Mouse (Mus musculus): ENCODE measurements around the gene Plxnb2. TPM values are rescaled to one million over a fixed set of nuclear protein-coding genes. Genes with fewer than 3 reads are reported as not detected.

The Plxnb2 gene
- polyA plus RNA-seq, 1 experiment from 2014 or later = 182 TPM

- peak overlapping the region; percentile 92 for H3K9ac ChIP-seq
- whole genome bisulfite sequencing = 78% methylated on average over 7 of the region's 7 CpGs
Observed at GRCm38 (mm10) chr15:89178260-89178860, 2.2 kb downstream of the Plxnb2 start.

GRCm38 (mm10) chr15:89177576-89178259, 2.9 kb downstream of the Plxnb2 start:
- Histone ChIP-seq H3K27ac (peak overlapping the region; percentile 64), H3K4me2 (replicated peaks) (peak overlapping the region; percentile 88), H3K9me3 (no peaks in the 10 kb centered on the region), H3K27me3 (no peaks in the 10 kb centered on the region), H3K9ac (no peak overlapping the region), H3K36me3 (no peaks in the 10 kb centered on the region), H3K4me1 (peaks cover 85% of the 10 kb centered on the region), H3K4me3 (no peak overlapping the region)
- no peak for ATAC-seq (ENCODE audit: insufficient number of reproducible peaks, insufficient read depth, low FRiP score, low TSS enrichment)
- 69% methylated on average over 4 of the region's 4 CpGs for WGBS

More at GRCm38 (mm10) chr15:89178260-89178860, 2.2 kb downstream of the Plxnb2 start:
- H3K27me3 ChIP-seq = no peaks in the 10 kb centered on the region
- peaks cover 78% of the 10 kb centered on the region for H3K4me1 ChIP-seq
- H3K4me3 ChIP-seq = peak overlapping the region; percentile 88
- H3K4me2 ChIP-seq (replicated peaks) = peak overlapping the region; percentile 88
- H3K9me3 ChIP-seq = no peaks in the 10 kb centered on the region
- no peaks in the 10 kb centered on the region for H3K36me3 ChIP-seq
- no peak for ATAC-seq (ENCODE audit: insufficient number of reproducible peaks, insufficient read depth, low FRiP score, low TSS enrichment)
- peak overlapping the region; percentile 94 for H3K27ac ChIP-seq

- Histone ChIP-seq H3K9me3 (no peaks in the 10 kb centered on the region), H3K4me1 (peaks cover 85% of the 10 kb centered on the region), H3K27ac (peak overlapping the region; percentile 64), H3K4me2 (replicated peaks) (peak overlapping the region; percentile 88), H3K9ac (no peak overlapping the region), H3K27me3 (no peaks in the 10 kb centered on the region), H3K4me3 (no peak overlapping the region), H3K36me3 (no peaks in the 10 kb centered on the region)
- ATAC-seq (ENCODE audit: insufficient number of reproducible peaks, insufficient read depth, low FRiP score, low TSS enrichment) = no peak
- whole genome bisulfite sequencing = 22% methylated on average over 5 of the region's 5 CpGs
Observed at GRCm38 (mm10) chr15:89177121-89177520, 3.5 kb downstream of the Plxnb2 start.

GRCm38 (mm10) chr15:89175411-89176155, 5.0 kb downstream of the Plxnb2 start:
- no peaks in the 10 kb centered on the region for H3K27me3 ChIP-seq
- 77% methylated on average over 13 of the region's 13 CpGs for WGBS
- no peak for ATAC-seq (ENCODE audit: insufficient number of reproducible peaks, insufficient read depth, low FRiP score, low TSS enrichment)
- no peaks in the 10 kb centered on the region for H3K9me3 ChIP-seq
- H3K9ac ChIP-seq = no peak overlapping the region
- peak overlapping the region; percentile 5; the same call in 1 of the 2 replicates for H3K4me2 ChIP-seq (replicated peaks)
- H3K4me1 ChIP-seq = peaks cover 85% of the 10 kb centered on the region
- H3K36me3 ChIP-seq = no peaks in the 10 kb centered on the region
- H3K4me3 ChIP-seq = no peak overlapping the region
- H3K27ac ChIP-seq = no peak overlapping the region

- H3K4me3 ChIP-seq = no peak overlapping the region
- WGBS = 60% methylated on average over 11 of the region's 11 CpGs
- 0 out of 2 replicates have a peak overlapping the region, but pooled peaks have one; percentile 100 for H3K4me2 ChIP-seq (replicated peaks)
- no peak overlapping the region for H3K27ac ChIP-seq
- H3K4me1 ChIP-seq = peaks cover 91% of the 10 kb centered on the region
- no peaks in the 10 kb centered on the region for H3K9me3 ChIP-seq
- H3K9ac ChIP-seq = no peak overlapping the region
- H3K36me3 ChIP-seq = no peaks in the 10 kb centered on the region
- ATAC-seq (ENCODE audit: insufficient number of reproducible peaks, insufficient read depth, low FRiP score, low TSS enrichment) = no peak
- no peaks in the 10 kb centered on the region for H3K27me3 ChIP-seq
Observed at GRCm38 (mm10) chr15:89174889-89175339, 5.7 kb downstream of the Plxnb2 start.

GRCm38 (mm10) chr15:89173906-89174214, 6.7 kb downstream of the Plxnb2 start:
- Histone ChIP-seq H3K27me3 (no peaks in the 10 kb centered on the region), H3K9me3 (no peaks in the 10 kb centered on the region), H3K36me3 (0 out of 2 replicates have a peak, but pooled peaks cover 4% of the 10 kb centered on the region), H3K4me2 (replicated peaks) (peak overlapping the region; percentile 100), H3K27ac (0 out of 2 replicates have a peak overlapping the region, but pooled peaks have one; percentile 79), H3K9ac (peak overlapping the region; percentile 74), H3K4me3 (peak overlapping the region; percentile 59), H3K4me1 (peaks cover 92% of the 10 kb centered on the region)
- under 1% methylated on average over 15 of the region's 15 CpGs for WGBS
- peak; percentile 35; the same call in 1 of the 2 replicates for ATAC-seq (ENCODE audit: insufficient number of reproducible peaks, insufficient read depth, low FRiP score, low TSS enrichment)

- peak overlapping the region; percentile 74 for H3K9ac ChIP-seq
- H3K27me3 ChIP-seq = no peaks in the 10 kb centered on the region
- under 1% methylated on average over 65 of the region's 65 CpGs for WGBS
- peaks cover 88% of the 10 kb centered on the region for H3K4me1 ChIP-seq
- H3K4me3 ChIP-seq = peak overlapping the region; percentile 59
- peak overlapping the region; percentile 79 for H3K27ac ChIP-seq
- no peaks in the 10 kb centered on the region for H3K9me3 ChIP-seq
- H3K36me3 ChIP-seq = peaks cover 7% of the 10 kb centered on the region
- ATAC-seq (ENCODE audit: insufficient number of reproducible peaks, insufficient read depth, low FRiP score, low TSS enrichment) = no peak
- H3K4me2 ChIP-seq (replicated peaks) = peak overlapping the region; percentile 100
Observed at GRCm38 (mm10) chr15:89173024-89173905, 7.3 kb downstream of the Plxnb2 start.

GRCm38 (mm10) chr15:89172276-89172935, 8.2 kb downstream of the Plxnb2 start:
- Histone ChIP-seq H3K9me3 (no peaks in the 10 kb centered on the region), H3K9ac (peak overlapping the region; percentile 74), H3K27me3 (no peaks in the 10 kb centered on the region), H3K4me2 (replicated peaks) (peak overlapping the region; percentile 100), H3K27ac (peak overlapping the region; percentile 79), H3K4me3 (peak overlapping the region; percentile 59), H3K4me1 (peaks cover 79% of the 10 kb centered on the region), H3K36me3 (peaks cover 16% of the 10 kb centered on the region)
- no peak for ATAC-seq (ENCODE audit: insufficient number of reproducible peaks, insufficient read depth, low FRiP score, low TSS enrichment)
- 29% methylated on average over 17 of the region's 17 CpGs for WGBS

GRCm38 (mm10) chr15:89171526-89172051, 9.0 kb downstream of the Plxnb2 start:
- Histone ChIP-seq H3K36me3 (peaks cover 24% of the 10 kb centered on the region), H3K4me3 (no peak overlapping the region), H3K9me3 (no peaks in the 10 kb centered on the region), H3K27me3 (no peaks in the 10 kb centered on the region), H3K4me2 (replicated peaks) (no peak overlapping the region), H3K27ac (no peak overlapping the region), H3K4me1 (peaks cover 71% of the 10 kb centered on the region), H3K9ac (no peak overlapping the region; the same call in 1 of the 2 replicates)
- 91% methylated on average over 5 of the region's 5 CpGs for WGBS
- ATAC-seq (ENCODE audit: insufficient number of reproducible peaks, insufficient read depth, low FRiP score, low TSS enrichment) = no peak

GRCm38 (mm10) chr15:89170102-89170501, 10.5 kb downstream of the Plxnb2 start:
- peaks cover 39% of the 10 kb centered on the region for H3K36me3 ChIP-seq
- H3K9ac ChIP-seq = no peak overlapping the region
- no peaks in the 10 kb centered on the region for H3K9me3 ChIP-seq
- H3K4me2 ChIP-seq (replicated peaks) = peak overlapping the region; percentile 39; the same call in 1 of the 2 replicates
- H3K4me3 ChIP-seq = no peak overlapping the region
- no peak for ATAC-seq (ENCODE audit: insufficient number of reproducible peaks, insufficient read depth, low FRiP score, low TSS enrichment)
- 56% methylated on average over 3 of the region's 3 CpGs for WGBS
- H3K4me1 ChIP-seq = peaks cover 56% of the 10 kb centered on the region
- H3K27me3 ChIP-seq = no peaks in the 10 kb centered on the region
- peak overlapping the region; percentile 84 for H3K27ac ChIP-seq
